Mouse (Mus musculus): ENCODE results near the gene Fam196b. TPM values are rescaled to one million over a fixed set of nuclear protein-coding genes. Genes with fewer than 3 reads are reported as not detected.

The Fam196b gene
- polyA plus RNA-seq, 2 experiments from 2014 or later = 5.4 to 8.7 TPM

- ATAC-seq = no peak
Observed at GRCm38 (mm10) chr11:34406309-34406708, 91.7 kb downstream of the Fam196b start.

- ATAC-seq = no peak
Observed at GRCm38 (mm10) chr11:34406850-34407249, 92.2 kb downstream of the Fam196b start.

GRCm38 (mm10) chr11:34415884-34416618 lies 101.4 kb downstream of the Fam196b start:
- no peak for ATAC-seq

GRCm38 (mm10) chr11:34416619-34416979 lies 102.0 kb downstream of the Fam196b start:
- no peak for ATAC-seq

- ATAC-seq = no peak
Observed at GRCm38 (mm10) chr11:34421061-34421460, 106.4 kb downstream of the Fam196b start.

- no peak for ATAC-seq
Observed at GRCm38 (mm10) chr11:34424546-34424945, 109.9 kb downstream of the Fam196b start.

- no peak for ATAC-seq
Observed at GRCm38 (mm10) chr11:34427212-34427611, 112.6 kb downstream of the Fam196b start.

GRCm38 (mm10) chr11:34430940-34431339 lies 116.3 kb downstream of the Fam196b start:
- no peak for ATAC-seq

- ATAC-seq = no peak
Observed at GRCm38 (mm10) chr11:34431371-34431770, 116.7 kb downstream of the Fam196b start.

GRCm38 (mm10) chr11:34431978-34432377 lies 117.4 kb downstream of the Fam196b start:
- no peak for ATAC-seq

GRCm38 (mm10) chr11:34437446-34437845 lies 122.8 kb downstream of the Fam196b start:
- no peak for ATAC-seq

GRCm38 (mm10) chr11:34438429-34438828 lies 123.8 kb downstream of the Fam196b start:
- ATAC-seq = no peak

GRCm38 (mm10) chr11:34447891-34448290 lies 133.3 kb downstream of the Fam196b start:
- no peak for ATAC-seq

GRCm38 (mm10) chr11:34449944-34450343 lies 135.3 kb downstream of the Fam196b start:
- ATAC-seq = no peak

GRCm38 (mm10) chr11:34467056-34467455 lies 152.4 kb downstream of the Fam196b start:
- no peak for ATAC-seq

- ATAC-seq = no peak
Observed at GRCm38 (mm10) chr11:34468571-34468970, 153.9 kb downstream of the Fam196b start.

- ATAC-seq = no peak
Observed at GRCm38 (mm10) chr11:34469792-34470191, 155.2 kb downstream of the Fam196b start.

Other genes starting within 250 kb of the Fam196b start
- gene 4930469K13Rik, start 216.3 kb upstream of the Fam196b start, polyA plus RNA-seq (2017; shearing (Covaris generic)) = 10 to 100 TPM; 10.7 to 11.1 TPM
- gene Foxi1, start 106.7 kb upstream of the Fam196b start, polyA plus RNA-seq (2017; shearing (Covaris generic)) = not detected

All from CD4-positive, CD25-positive, alpha-beta regulatory T cell, adult 4 months (primary cell).